Mouse (Mus musculus) cerebellum, adult 2 months (tissue): ENCODE results near the gene Oaz2.

Source experiments
- CTCF ChIP-seq: fragments of 200-500 bp; IDR thresholded peaks from 2 replicates; pipeline ENCODE4 v1.5.1; 2011; ENCODE audit warnings: low read depth, mild to moderate bottlenecking, control low read depth, low read length, moderate library complexity, borderline replicate concordance; ENCODE audit not compliant: insufficient read depth
- POLR2A ChIP-seq: fragments of 200-500 bp; IDR thresholded peaks from 2 replicates; pipeline ENCODE4 v1.6.1; 2011; ENCODE audit warnings: low read length, control low read depth, borderline replicate concordance; ENCODE audit not compliant: insufficient read depth

GRCm38 (mm10) chr9:65621666-65622065, 46.1 kb upstream of the Oaz2 start:
- TF ChIP-seq POLR2A (no peak), CTCF (no peak)
